Mouse (Mus musculus): ENCODE measurements around the gene Rnf183. TPM values are rescaled to one million over a fixed set of nuclear protein-coding genes. Genes with fewer than 3 reads are reported as not detected.

Gene Rnf183
- polyA plus RNA-seq, 1 experiment from 2014 or later: 2.4 TPM

GRCm38 (mm10) chr4:62475131-62475530 lies 40.1 kb upstream of the Rnf183 start:
- ATAC-seq (replicated peaks; ENCODE audit: low FRiP score, low read depth) (no peak), DNase-seq (ENCODE audit: low spot score) (no peak)
- H3K36me3 ChIP-seq (ENCODE audit: insufficient read depth, low read length): no peaks in the 10 kb centered on the region
- TF ChIP-seq CTCF (IDR thresholded peaks at IDR 0.05; ENCODE audit: low read depth): no peak
- no peaks in the 10 kb centered on the region for H3K4me1 ChIP-seq (replicated peaks; ENCODE audit: insufficient read depth, low read length)
- WGBS: 60% methylated on average over 2 of the region's 2 CpGs
- H3K9me3 ChIP-seq (replicated peaks; ENCODE audit: low read length): no peaks in the 10 kb centered on the region
- H3K9ac ChIP-seq (ENCODE audit: low read depth, low read length): no peak overlapping the region
- no peak overlapping the region for H3K4me3 ChIP-seq (replicated peaks; ENCODE audit: low read depth, low read length)
- no peaks in the 10 kb centered on the region for H3K27me3 ChIP-seq (ENCODE audit: insufficient read depth, low read length)
- H3K4me2 ChIP-seq (ENCODE audit: low read length): no peak overlapping the region
- no peak overlapping the region for H3K27ac ChIP-seq

- no peaks in the 10 kb centered on the region for H3K9me3 ChIP-seq (replicated peaks; ENCODE audit: low read length)
- DNase-seq (ENCODE audit: low spot score) (no peak), ATAC-seq (replicated peaks; ENCODE audit: low FRiP score, low read depth) (no peak)
- no peak overlapping the region for H3K4me3 ChIP-seq (replicated peaks; ENCODE audit: low read depth, low read length)
- no peaks in the 10 kb centered on the region for H3K36me3 ChIP-seq (ENCODE audit: insufficient read depth, low read length)
- no peaks in the 10 kb centered on the region for H3K27me3 ChIP-seq (ENCODE audit: insufficient read depth, low read length)
- H3K27ac ChIP-seq: no peak overlapping the region
- no peaks in the 10 kb centered on the region for H3K4me1 ChIP-seq (replicated peaks; ENCODE audit: insufficient read depth, low read length)
- TF ChIP-seq CTCF (IDR thresholded peaks at IDR 0.05; ENCODE audit: low read depth): no peak
- WGBS: 90% methylated on average over 2 of the region's 2 CpGs
- H3K4me2 ChIP-seq (ENCODE audit: low read length): no peak overlapping the region
- H3K9ac ChIP-seq (ENCODE audit: low read depth, low read length): no peak overlapping the region
Observed at GRCm38 (mm10) chr4:62472071-62472470, 37.0 kb upstream of the Rnf183 start.

- peak within 1 kb of the TSS; percentile 89 for H3K4me2 ChIP-seq (ENCODE audit: low read length)
- no peak for TF ChIP-seq CTCF (IDR thresholded peaks at IDR 0.05; ENCODE audit: low read depth)
- no peaks in the 10 kb centered on the region for H3K9me3 ChIP-seq (replicated peaks; ENCODE audit: low read length)
- peak; percentile 81 for DNase-seq (ENCODE audit: low spot score)
- no peaks in the 10 kb centered on the region for H3K27me3 ChIP-seq (ENCODE audit: insufficient read depth, low read length)
- no peak within 1 kb of the TSS for H3K27ac ChIP-seq
- peak; percentile 95 for ATAC-seq (replicated peaks; ENCODE audit: low FRiP score, low read depth)
- no peaks in the 10 kb centered on the region for H3K4me1 ChIP-seq (replicated peaks; ENCODE audit: insufficient read depth, low read length)
- WGBS: under 1% methylated on average over 30 of the region's 30 CpGs
- peak within 1 kb of the TSS; percentile 58; the same call in 1 of the 2 replicates for H3K9ac ChIP-seq (ENCODE audit: low read depth, low read length)
- H3K36me3 ChIP-seq (ENCODE audit: insufficient read depth, low read length): no peaks in the 10 kb centered on the region
- H3K4me3 ChIP-seq (replicated peaks; ENCODE audit: low read depth, low read length): peak within 1 kb of the TSS; percentile 73
Observed at GRCm38 (mm10) chr4:62470598-62471051, 35.6 kb upstream of the Rnf183 start, which contains the start of gene Wdr31. Gene Wdr31, minus strand, starts transcription at chr4:62470896.

- peak; percentile 47 for TF ChIP-seq CTCF (IDR thresholded peaks at IDR 0.05; ENCODE audit: low read depth)
- no peaks in the 10 kb centered on the region for H3K27me3 ChIP-seq (ENCODE audit: insufficient read depth, low read length)
- H3K36me3 ChIP-seq (ENCODE audit: insufficient read depth, low read length): no peaks in the 10 kb centered on the region
- H3K9ac ChIP-seq (ENCODE audit: low read depth, low read length): no peak overlapping the region
- WGBS: 94% methylated on average over 1 of the region's 1 CpGs
- no peak overlapping the region for H3K4me3 ChIP-seq (replicated peaks; ENCODE audit: low read depth, low read length)
- H3K4me1 ChIP-seq (replicated peaks; ENCODE audit: insufficient read depth, low read length): no peaks in the 10 kb centered on the region
- ATAC-seq (replicated peaks; ENCODE audit: low FRiP score, low read depth) (no peak), DNase-seq (ENCODE audit: low spot score) (no peak)
- H3K4me2 ChIP-seq (ENCODE audit: low read length): no peak overlapping the region
- no peaks in the 10 kb centered on the region for H3K9me3 ChIP-seq (replicated peaks; ENCODE audit: low read length)
- no peak overlapping the region for H3K27ac ChIP-seq
Observed at GRCm38 (mm10) chr4:62468158-62468557, 33.1 kb upstream of the Rnf183 start.

- 88% methylated on average over 2 of the region's 2 CpGs for WGBS
- no peak overlapping the region for H3K27ac ChIP-seq
- H3K4me2 ChIP-seq (ENCODE audit: low read length): no peak overlapping the region
- ATAC-seq (replicated peaks; ENCODE audit: low FRiP score, low read depth): no peak
- H3K36me3 ChIP-seq (ENCODE audit: insufficient read depth, low read length): no peaks in the 10 kb centered on the region
- H3K9ac ChIP-seq (ENCODE audit: low read depth, low read length): no peak overlapping the region
- H3K27me3 ChIP-seq (ENCODE audit: insufficient read depth, low read length): no peaks in the 10 kb centered on the region
- no peaks in the 10 kb centered on the region for H3K9me3 ChIP-seq (replicated peaks; ENCODE audit: low read length)
- H3K4me3 ChIP-seq (replicated peaks; ENCODE audit: low read depth, low read length): no peak overlapping the region
- no peaks in the 10 kb centered on the region for H3K4me1 ChIP-seq (replicated peaks; ENCODE audit: insufficient read depth, low read length)
- no peak for DNase-seq (ENCODE audit: low spot score)
- TF ChIP-seq CTCF (IDR thresholded peaks at IDR 0.05; ENCODE audit: low read depth): no peak
Observed at GRCm38 (mm10) chr4:62463124-62463523, 28.1 kb upstream of the Rnf183 start.

GRCm38 (mm10) chr4:62460348-62460747 lies 25.3 kb upstream of the Rnf183 start:
- no peak overlapping the region for H3K4me2 ChIP-seq (ENCODE audit: low read length)
- no peak overlapping the region for H3K27ac ChIP-seq
- H3K9me3 ChIP-seq (replicated peaks; ENCODE audit: low read length): no peaks in the 10 kb centered on the region
- ATAC-seq (replicated peaks; ENCODE audit: low FRiP score, low read depth) (no peak), DNase-seq (ENCODE audit: low spot score) (no peak)
- no peak overlapping the region for H3K9ac ChIP-seq (ENCODE audit: low read depth, low read length)
- H3K36me3 ChIP-seq (ENCODE audit: insufficient read depth, low read length): no peaks in the 10 kb centered on the region
- no peak for TF ChIP-seq CTCF (IDR thresholded peaks at IDR 0.05; ENCODE audit: low read depth)
- WGBS: 93% methylated on average over 8 of the region's 8 CpGs
- no peak overlapping the region for H3K4me3 ChIP-seq (replicated peaks; ENCODE audit: low read depth, low read length)
- H3K27me3 ChIP-seq (ENCODE audit: insufficient read depth, low read length): no peaks in the 10 kb centered on the region
- no peaks in the 10 kb centered on the region for H3K4me1 ChIP-seq (replicated peaks; ENCODE audit: insufficient read depth, low read length)

- Histone ChIP-seq H3K9ac (ENCODE audit: low read depth, low read length) (no peak overlapping the region), H3K27me3 (ENCODE audit: insufficient read depth, low read length) (no peaks in the 10 kb centered on the region), H3K4me1 (replicated peaks; ENCODE audit: insufficient read depth, low read length) (no peaks in the 10 kb centered on the region), H3K27ac (no peak overlapping the region), H3K4me2 (ENCODE audit: low read length) (no peak overlapping the region), H3K4me3 (replicated peaks; ENCODE audit: low read depth, low read length) (no peak overlapping the region), H3K36me3 (ENCODE audit: insufficient read depth, low read length) (no peaks in the 10 kb centered on the region), H3K9me3 (replicated peaks; ENCODE audit: low read length) (no peaks in the 10 kb centered on the region)
- ATAC-seq (replicated peaks; ENCODE audit: low FRiP score, low read depth) (no peak), DNase-seq (ENCODE audit: low spot score) (no peak)
- no peak for TF ChIP-seq CTCF (IDR thresholded peaks at IDR 0.05; ENCODE audit: low read depth)
- WGBS: 62% methylated on average over 3 of the region's 3 CpGs
Observed at GRCm38 (mm10) chr4:62459081-62459480, 24.0 kb upstream of the Rnf183 start.
